Mouse (Mus musculus) hindlimb bud, embryonic 11.5 days (tissue): Measurements from ENCODE around the gene Tgfa.

Experiments used
- DNase-seq: peaks from one replicate; pipeline ENCODE4 v3.0.0-alpha.2; 2012; ENCODE audit warnings: low read depth, low spot score; ENCODE audit errors: extremely low spot score

The Tgfa gene

GRCm38 (mm10) chr6:86194941-86195932 lies at the start of gene Tgfa:
Tgfa (plus strand) TSS chr6:86195223.
- no peak for DNase-seq

- no peak for DNase-seq
Observed at GRCm38 (mm10) chr6:86148518-86148917, 46.5 kb upstream of the Tgfa start.

- DNase-seq: no peak
Observed at GRCm38 (mm10) chr6:86149001-86149400, 46.0 kb upstream of the Tgfa start.

GRCm38 (mm10) chr6:86152676-86153075 lies 42.3 kb upstream of the Tgfa start:
- no peak for DNase-seq

GRCm38 (mm10) chr6:86153436-86153990 lies 41.5 kb upstream of the Tgfa start:
- DNase-seq: no peak

- no peak for DNase-seq
Observed at GRCm38 (mm10) chr6:86154006-86154405, 41.0 kb upstream of the Tgfa start.

GRCm38 (mm10) chr6:86154481-86154880 lies 40.5 kb upstream of the Tgfa start:
- no peak for DNase-seq

- DNase-seq: no peak
Observed at GRCm38 (mm10) chr6:86157253-86158234, 37.5 kb upstream of the Tgfa start.

- DNase-seq: no peak
Observed at GRCm38 (mm10) chr6:86160878-86161277, 34.1 kb upstream of the Tgfa start.

- DNase-seq: no peak
Observed at GRCm38 (mm10) chr6:86161586-86161985, 33.4 kb upstream of the Tgfa start.

- DNase-seq: no peak
Observed at GRCm38 (mm10) chr6:86164028-86164427, 31.0 kb upstream of the Tgfa start.

- no peak for DNase-seq
Observed at GRCm38 (mm10) chr6:86166426-86166825, 28.6 kb upstream of the Tgfa start.

GRCm38 (mm10) chr6:86167851-86168250 lies 27.2 kb upstream of the Tgfa start:
- no peak for DNase-seq

- DNase-seq: no peak
Observed at GRCm38 (mm10) chr6:86169166-86169565, 25.9 kb upstream of the Tgfa start.

- DNase-seq: no peak
Observed at GRCm38 (mm10) chr6:86176236-86176635, 18.8 kb upstream of the Tgfa start.

- DNase-seq: no peak
Observed at GRCm38 (mm10) chr6:86176721-86177120, 18.3 kb upstream of the Tgfa start.

- no peak for DNase-seq
Observed at GRCm38 (mm10) chr6:86177331-86177982, 17.6 kb upstream of the Tgfa start.

- DNase-seq: no peak
Observed at GRCm38 (mm10) chr6:86180617-86181016, 14.4 kb upstream of the Tgfa start.

GRCm38 (mm10) chr6:86182016-86182415 lies 13.0 kb upstream of the Tgfa start:
- DNase-seq: no peak

- DNase-seq: no peak
Observed at GRCm38 (mm10) chr6:86182626-86183025, 12.4 kb upstream of the Tgfa start.
